ENCODE assay signal across 12 mouse cellular contexts in the genomic region with DNA sequence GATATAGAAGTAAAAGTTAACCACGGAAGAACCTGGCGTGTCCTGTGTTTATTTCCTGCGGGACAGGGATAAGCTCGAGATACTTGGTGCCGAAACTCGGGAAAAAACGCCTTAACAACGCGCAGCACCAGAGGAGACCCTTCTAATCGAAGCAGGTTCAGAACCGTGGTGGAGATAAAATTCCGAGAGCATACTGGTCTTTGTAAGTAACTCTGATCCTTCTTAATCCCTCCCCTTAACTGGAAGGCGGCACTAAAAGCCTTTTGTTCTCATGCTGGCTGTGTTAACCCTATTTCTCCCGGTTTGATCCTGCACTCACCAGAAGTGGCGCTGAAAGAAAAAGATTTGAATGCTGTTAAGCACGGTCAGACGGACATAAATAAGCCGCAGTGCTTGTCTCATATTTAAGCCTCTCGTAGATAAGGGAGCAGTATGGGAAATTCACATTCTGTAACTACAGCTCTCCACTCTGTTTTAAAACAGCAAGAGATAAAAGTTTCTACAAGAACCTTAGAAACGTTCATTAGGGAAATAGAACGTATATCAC. TPM values are rescaled to one million over a fixed set of nuclear protein-coding genes. Genes with fewer than 3 reads are reported as not detected.
A peak's percentile ranks its signal among the peaks of the same experiment; 100 is the strongest.
DNase-seq lines count a peak whose midpoint lies in the region; ATAC-seq and TF ChIP-seq lines count a peak whose summit lies in the region.
"Not testable (repeated sequence)": the region's sequence is repeated elsewhere in the genome, so short reads cannot be mapped to it uniquely, and the experiment has no call there.
"Had no signal": no experiment of that assay in that cellular context is flagged by ENCODE, and none has a peak within 500 bp of the region (broad histone marks: within the 10 kb centered on the region; RNA-seq: fewer than 3 reads in every experiment).

No protein-coding gene starts in this region.

- ATAC-seq in forebrain, embryonic 16.5 days: peak; percentile 92
- ATAC-seq in hindbrain, embryonic 12.5 days (ENCODE audit: low FRiP score): peak; percentile 91
- ATAC-seq in lung, embryonic 14.5 days (ENCODE audit: insufficient read depth): peak; percentile 93
- peak; percentile 68; the same call in 1 of the 2 replicates for ATAC-seq in stomach, embryonic 16.5 days (ENCODE audit: insufficient read depth, low FRiP score)

- not testable (repeated sequence) for H3K79me2 ChIP-seq in myocyte (ENCODE audit: control insufficient read depth, insufficient read depth)

- not testable (repeated sequence) for H3K4me1 ChIP-seq in forebrain, embryonic 16.5 days (replicated peaks; ENCODE audit: control insufficient read depth, insufficient read depth, low read length); hindbrain, embryonic 12.5 days; lung, embryonic 14.5 days (ENCODE audit: insufficient read depth); stomach, embryonic 16.5 days (ENCODE audit: control insufficient read depth, insufficient read depth, low read length)

- not testable (repeated sequence) for H3K36me3 ChIP-seq in forebrain, embryonic 16.5 days (ENCODE audit: control insufficient read depth, insufficient read depth); hindbrain, embryonic 12.5 days; lung, embryonic 14.5 days (ENCODE audit: insufficient read depth); myocyte (ENCODE audit: control insufficient read depth, insufficient read depth); stomach, embryonic 16.5 days (ENCODE audit: control insufficient read depth, insufficient read depth, low read length)

- H3ac ChIP-seq in myocyte (ENCODE audit: control insufficient read depth, insufficient read length): not testable (repeated sequence)

- H3K9ac ChIP-seq in forebrain, embryonic 16.5 days (replicated peaks; ENCODE audit: low read depth, low read length): peak overlapping the region; percentile 51
- H3K9ac ChIP-seq in hindbrain, embryonic 12.5 days: peak overlapping the region; percentile 59
- peak overlapping the region; percentile 69 for H3K9ac ChIP-seq in lung, embryonic 14.5 days
- H3K9ac ChIP-seq in stomach, embryonic 16.5 days (ENCODE audit: low read length): peak overlapping the region; percentile 75

- H3K4me3 ChIP-seq in forebrain, embryonic 16.5 days (replicated peaks; ENCODE audit: low read length): peak overlapping the region; percentile 56
- H3K4me3 ChIP-seq in hindbrain, embryonic 12.5 days: peak overlapping the region; percentile 46
- peak overlapping the region; percentile 47 for H3K4me3 ChIP-seq in layer of hippocampus, adult 2 months
- peak overlapping the region; percentile 44 for H3K4me3 ChIP-seq in lung, embryonic 14.5 days (ENCODE audit: low read depth, low read length)
- H3K4me3 ChIP-seq in myocyte: peak overlapping the region; percentile 45
- H3K4me3 ChIP-seq in stomach, embryonic 16.5 days (replicated peaks; ENCODE audit: low read length): peak overlapping the region; percentile 57

- TF ChIP-seq POLR2A in myocyte (IDR thresholded peaks at IDR 0.05; ENCODE audit: insufficient read length, low read depth): not testable (repeated sequence)

- H3K27me3 ChIP-seq in forebrain, embryonic 16.5 days (replicated peaks; ENCODE audit: control insufficient read depth, insufficient read depth, low read length); hindbrain, embryonic 12.5 days; lung, embryonic 14.5 days (ENCODE audit: insufficient read depth, low read length); myocyte (ENCODE audit: control insufficient read depth, insufficient read depth, insufficient read length); stomach, embryonic 16.5 days (ENCODE audit: control insufficient read depth, insufficient read depth, low read length): not testable (repeated sequence)

- not testable (repeated sequence) for H3K9me3 ChIP-seq in forebrain, embryonic 16.5 days (ENCODE audit: control insufficient read depth, low read length); hindbrain, embryonic 12.5 days (replicated peaks); lung, embryonic 14.5 days (ENCODE audit: low read depth, low read length); stomach, embryonic 16.5 days (replicated peaks; ENCODE audit: control insufficient read depth, low read length)

- WGBS in forebrain, embryonic 16.5 days: 4% methylated on average over 21 of the region's 21 CpGs
- WGBS in hindbrain, embryonic 12.5 days: 7% methylated on average over 21 of the region's 21 CpGs
- 6% methylated on average over 21 of the region's 21 CpGs for WGBS in lung, embryonic 14.5 days
- 5% methylated on average over 21 of the region's 21 CpGs for WGBS in stomach, embryonic 16.5 days

- TF ChIP-seq CTCF in layer of hippocampus, adult 2 months (conservative IDR thresholded peaks at IDR 0.05); lung, embryonic 14.5 days (IDR thresholded peaks at IDR 0.05; ENCODE audit: low read depth): not testable (repeated sequence)

- H3K27ac ChIP-seq in forebrain, embryonic 16.5 days (ENCODE audit: low read length): peak overlapping the region; percentile 80
- H3K27ac ChIP-seq in hindbrain, embryonic 12.5 days: peak overlapping the region; percentile 80
- not testable (repeated sequence) for H3K27ac ChIP-seq in layer of hippocampus, adult 2 months
- peak overlapping the region; percentile 96 for H3K27ac ChIP-seq in lung, embryonic 14.5 days (ENCODE audit: low read depth)
- peak overlapping the region; percentile 81 for H3K27ac ChIP-seq in stomach, embryonic 16.5 days (ENCODE audit: low read length)

- peak overlapping the region; percentile 41 for H3K4me2 ChIP-seq in forebrain, embryonic 16.5 days (ENCODE audit: low read length)
- H3K4me2 ChIP-seq in hindbrain, embryonic 12.5 days (replicated peaks): peak overlapping the region; percentile 45
- peak overlapping the region; percentile 54 for H3K4me2 ChIP-seq in lung, embryonic 14.5 days
- peak overlapping the region; percentile 77 for H3K4me2 ChIP-seq in myocyte (ENCODE audit: low read depth)
- H3K4me2 ChIP-seq in stomach, embryonic 16.5 days (ENCODE audit: low read depth, low read length): peak overlapping the region; percentile 50

- peak; percentile 44 for DNase-seq in ES-CJ7 (ENCODE audit: low read depth, low spot score)
- DNase-seq in embryo, embryonic 10.5 days (ENCODE audit: low spot score): peak; percentile 70
- not testable (repeated sequence) for DNase-seq in layer of hippocampus, adult 2 months (ENCODE audit: low spot score in 2 of 2)
- DNase-seq in lung, embryonic 14.5 days: peak; percentile 70

RNA-seq across cellular contexts. Expression of gene Gm8113, which starts 0.3 kb away (rescaled TPM):
- polyA plus RNA-seq in forebrain, embryonic 16.5 days (2015; fragmentation: Nextera tagmentation; extraction: Ambion mirVana): 4.8 and 4.9 TPM in 2 replicates
- 8.1 and 12.1 TPM in 2 replicates for polyA plus RNA-seq in hindbrain, embryonic 12.5 days (2016; fragmentation: Nextera tagmentation; extraction: Ambion mirVana)
- total RNA-seq in layer of hippocampus, adult 2 months (2021): under 1 TPM in 1 of 2 experiments, not detected in 1; 0.23 TPM
- polyA plus RNA-seq in lung, embryonic 14.5 days (2014; fragmentation: Nextera tagmentation; extraction: Ambion mirVana): 34.7 and 39.6 TPM in 2 replicates
- 0.30 TPM for polyA plus RNA-seq in myocyte (2012; fragmentation: generic; extraction: Trizol)
- polyA plus RNA-seq in stomach, embryonic 16.5 days (2015; fragmentation: Nextera tagmentation; extraction: Ambion mirVana): 9.1 and 10.6 TPM in 2 replicates
- polyA plus RNA-seq: G1E had no signal

RNA-seq across cellular contexts. Expression of gene Ear10, which starts 2.1 kb away (rescaled TPM):
- polyA plus RNA-seq in forebrain, embryonic 16.5 days (2015; fragmentation: Nextera tagmentation; extraction: Ambion mirVana): not detected in 2 replicates
- polyA plus RNA-seq in hindbrain, embryonic 12.5 days (2016; fragmentation: Nextera tagmentation; extraction: Ambion mirVana): not detected in 2 replicates
- total RNA-seq in layer of hippocampus, adult 2 months (2021): not detected
- not detected in 2 replicates for polyA plus RNA-seq in lung, embryonic 14.5 days (2014; fragmentation: Nextera tagmentation; extraction: Ambion mirVana)
- not detected for polyA plus RNA-seq in myocyte (2012; fragmentation: generic; extraction: Trizol)
- polyA plus RNA-seq in stomach, embryonic 16.5 days (2015; fragmentation: Nextera tagmentation; extraction: Ambion mirVana): not detected in 2 replicates
- total RNA-seq: adrenal gland, postnatal 14 days; G1E; gastrocnemius, adult 8-10 months; layer of hippocampus, postnatal 36 days had no signal
- polyA plus RNA-seq: G1E had no signal

RNA-seq across cellular contexts. Expression of gene Ang5, which starts 31.4 kb away (rescaled TPM):
- not detected in 2 replicates for polyA plus RNA-seq in forebrain, embryonic 16.5 days (2015; fragmentation: Nextera tagmentation; extraction: Ambion mirVana)
- not detected in 2 replicates for polyA plus RNA-seq in hindbrain, embryonic 12.5 days (2016; fragmentation: Nextera tagmentation; extraction: Ambion mirVana)
- total RNA-seq in layer of hippocampus, adult 2 months (2021): not detected
- polyA plus RNA-seq in lung, embryonic 14.5 days (2014; fragmentation: Nextera tagmentation; extraction: Ambion mirVana): not detected in 2 replicates
- not detected for polyA plus RNA-seq in myocyte (2012; fragmentation: generic; extraction: Trizol)
- polyA plus RNA-seq in stomach, embryonic 16.5 days (2015; fragmentation: Nextera tagmentation; extraction: Ambion mirVana): not detected in 2 replicates
- total RNA-seq: adrenal gland, postnatal 14 days; G1E; gastrocnemius, adult 8-10 months; layer of hippocampus, postnatal 36 days had no signal
- polyA plus RNA-seq: G1E had no signal

RNA-seq across cellular contexts. Expression of gene Ear1, which starts 50.2 kb away (rescaled TPM):
- not detected in 2 replicates for polyA plus RNA-seq in forebrain, embryonic 16.5 days (2015; fragmentation: Nextera tagmentation; extraction: Ambion mirVana)
- polyA plus RNA-seq in hindbrain, embryonic 12.5 days (2016; fragmentation: Nextera tagmentation; extraction: Ambion mirVana): not detected in 2 replicates
- total RNA-seq in layer of hippocampus, adult 2 months (2021): not detected
- polyA plus RNA-seq in lung, embryonic 14.5 days (2014; fragmentation: Nextera tagmentation; extraction: Ambion mirVana): not detected in 2 replicates
- polyA plus RNA-seq in myocyte (2012; fragmentation: generic; extraction: Trizol): not detected
- 0.40 and 1.0 TPM in 2 replicates for polyA plus RNA-seq in stomach, embryonic 16.5 days (2015; fragmentation: Nextera tagmentation; extraction: Ambion mirVana)
- total RNA-seq: gastrocnemius, adult 8-10 months; layer of hippocampus, postnatal 36 days had no signal
- polyA plus RNA-seq: G1E had no signal
